ENCODE assay signal across 12 mouse cellular contexts in the genomic region with DNA sequence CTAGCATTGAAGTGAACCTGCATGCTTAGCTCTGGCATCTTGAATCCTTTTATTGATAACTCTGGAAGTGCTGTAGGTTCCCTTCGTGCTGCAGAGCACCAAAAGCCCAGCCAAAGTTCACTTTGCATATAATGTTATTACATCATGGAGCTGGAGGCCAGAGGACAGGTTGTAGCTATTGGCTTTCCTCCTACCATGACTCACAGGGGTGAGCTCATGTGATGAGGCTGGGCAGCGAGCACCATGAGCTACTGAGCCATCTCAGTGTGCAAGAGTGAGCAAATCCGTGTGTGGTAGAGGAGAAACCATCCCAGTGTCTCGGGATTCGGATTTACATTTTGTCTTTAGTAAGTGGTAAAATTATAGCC. TPM values are rescaled to one million over a fixed set of nuclear protein-coding genes. Genes with fewer than 3 reads are reported as not detected.
A peak's percentile ranks its signal among the peaks of the same experiment; 100 is the strongest.
DNase-seq lines count a peak whose midpoint lies in the region; ATAC-seq and TF ChIP-seq lines count a peak whose summit lies in the region.
"Had no signal": no experiment of that assay in that cellular context is flagged by ENCODE, and none has a peak within 500 bp of the region (broad histone marks: within the 10 kb centered on the region; RNA-seq: fewer than 3 reads in every experiment).

No protein-coding gene starts in this region.

- peaks cover 8% of the 10 kb centered on the region for H3K36me3 ChIP-seq in hindbrain, embryonic 16.5 days (ENCODE audit: control insufficient read depth, insufficient read depth, low read length)
- H3K36me3 ChIP-seq in hindbrain, embryonic 10.5 days, result peaks cover 79% of the 10 kb centered on the region
- peaks cover 63% of the 10 kb centered on the region for H3K36me3 ChIP-seq in liver, embryonic 13.5 days

- peak; percentile 17; the same call in 1 of the 2 replicates for ATAC-seq in hindbrain, embryonic 16.5 days
- no peak for ATAC-seq in liver, embryonic 13.5 days (ENCODE audit: low read depth)
- no peak for ATAC-seq in activated CD4-positive, CD25-positive, alpha-beta regulatory T cell, adult 4 months
- ATAC-seq: inflammation-experienced regulatory T-cells, adult 6 months had no signal

- 93% methylated on average over 5 of the region's 5 CpGs for WGBS in hindbrain, embryonic 16.5 days
- WGBS in hindbrain, embryonic 10.5 days, result 96% methylated on average over 5 of the region's 5 CpGs
- WGBS in cerebellum, adult 2 months, result 11% methylated on average over 5 of the region's 5 CpGs
- WGBS in liver, embryonic 13.5 days (ENCODE audit: insufficient replicate concordance), result 79% methylated on average over 5 of the region's 5 CpGs

- H3K9ac ChIP-seq in hindbrain, embryonic 16.5 days (ENCODE audit: low read depth, low read length), result no peak overlapping the region
- no peak overlapping the region for H3K9ac ChIP-seq in liver, embryonic 13.5 days
- H3K9ac ChIP-seq: heart, embryonic 13.5 days had no signal

- no peak overlapping the region for H3K4me3 ChIP-seq in hindbrain, embryonic 16.5 days (ENCODE audit: low read length)
- no peak overlapping the region for H3K4me3 ChIP-seq in hindbrain, embryonic 10.5 days
- peak overlapping the region; percentile 12 for H3K4me3 ChIP-seq in cerebellum, adult 2 months (replicated peaks; ENCODE audit: insufficient read depth, low read depth, low read length)
- H3K4me3 ChIP-seq in liver, embryonic 13.5 days (replicated peaks), result no peak overlapping the region
- H3K4me3 ChIP-seq: heart, embryonic 13.5 days had no signal

- TF ChIP-seq CTCF in cerebellum, adult 2 months (IDR thresholded peaks at IDR 0.05; ENCODE audit: borderline replicate concordance, insufficient read depth, low read depth, low read length), result no peak

- no peak overlapping the region for H3K4me2 ChIP-seq in hindbrain, embryonic 16.5 days (ENCODE audit: low read length)
- no peak overlapping the region for H3K4me2 ChIP-seq in liver, embryonic 13.5 days
- H3K4me2 ChIP-seq: heart, embryonic 13.5 days had no signal

- H3K9me3 ChIP-seq in hindbrain, embryonic 16.5 days (ENCODE audit: control insufficient read depth, low read length), result no peaks in the 10 kb centered on the region
- no peaks in the 10 kb centered on the region for H3K9me3 ChIP-seq in hindbrain, embryonic 10.5 days
- no peaks in the 10 kb centered on the region for H3K9me3 ChIP-seq in liver, embryonic 13.5 days (replicated peaks)
- H3K9me3 ChIP-seq: heart, embryonic 13.5 days had no signal

- no peak for TF ChIP-seq POLR2A in cerebellum, adult 2 months (IDR thresholded peaks at IDR 0.05; ENCODE audit: borderline replicate concordance, insufficient read depth, low read length)

- no peaks in the 10 kb centered on the region for H3K4me1 ChIP-seq in hindbrain, embryonic 16.5 days (ENCODE audit: control insufficient read depth, insufficient read depth, low read depth, low read length)
- 0 out of 2 replicates have a peak, but pooled peaks cover under 1% of the 10 kb centered on the region for H3K4me1 ChIP-seq in hindbrain, embryonic 10.5 days (replicated peaks)
- peaks cover 14% of the 10 kb centered on the region for H3K4me1 ChIP-seq in cerebellum, adult 2 months (ENCODE audit: control insufficient read depth, insufficient read depth, low read length)
- H3K4me1 ChIP-seq in liver, embryonic 13.5 days (replicated peaks), result peaks cover 45% of the 10 kb centered on the region

- H3K27me3 ChIP-seq in hindbrain, embryonic 16.5 days (replicated peaks; ENCODE audit: control insufficient read depth, insufficient read depth, low read length), result no peaks in the 10 kb centered on the region
- H3K27me3 ChIP-seq in hindbrain, embryonic 10.5 days (ENCODE audit: insufficient read depth, poor library complexity, severe bottlenecking), result no peaks in the 10 kb centered on the region
- no peaks in the 10 kb centered on the region for H3K27me3 ChIP-seq in cerebellum, adult 2 months (ENCODE audit: control insufficient read depth, insufficient read depth, low read length)
- H3K27me3 ChIP-seq in liver, embryonic 13.5 days, result no peaks in the 10 kb centered on the region
- H3K27me3 ChIP-seq: heart, embryonic 13.5 days had no signal

- no peak for DNase-seq in hindbrain, embryonic 10.5 days (ENCODE audit: low spot score)
- DNase-seq in adipocyte (ENCODE audit: low spot score), result peak; percentile 54
- peak; percentile 58 to 83 for DNase-seq in cerebellum, adult 2 months
- DNase-seq in liver, embryonic 13.5 days, result no peak
- DNase-seq in right cerebral cortex, postnatal 36 days (ENCODE audit: low spot score in 2 of 2), result no peak
- DNase-seq in kidney, adult 9 months, result no peak
- DNase-seq: lung, adult 2 months; midbrain, embryonic 14.5 days had no signal

- no peak overlapping the region for H3K27ac ChIP-seq in hindbrain, embryonic 16.5 days (ENCODE audit: low read depth, low read length)
- H3K27ac ChIP-seq in hindbrain, embryonic 10.5 days, result no peak overlapping the region
- peak overlapping the region; percentile 61; the same call in 1 of the 2 replicates for H3K27ac ChIP-seq in cerebellum, adult 2 months (ENCODE audit: insufficient read depth, low read length)
- peak overlapping the region; percentile 74 for H3K27ac ChIP-seq in liver, embryonic 13.5 days
- H3K27ac ChIP-seq: heart, embryonic 13.5 days had no signal

RNA-seq across cellular contexts. Expression of a gene that starts 6.9 kb away (rescaled TPM):
- polyA plus RNA-seq in hindbrain, embryonic 16.5 days (2015; fragmentation: Nextera tagmentation; extraction: Ambion mirVana), result 16.5 and 16.7 TPM in 2 replicates
- 23.1 and 25.9 TPM in 2 replicates for polyA plus RNA-seq in hindbrain, embryonic 10.5 days (2016; fragmentation: Nextera tagmentation; extraction: Ambion mirVana)
- 10.3 and 10.9 TPM in 2 replicates for polyA plus RNA-seq in cerebellum, adult 2 months (2012; rRNA removed)
- 14.5 and 21.0 TPM in 2 replicates for polyA plus RNA-seq in liver, embryonic 13.5 days (2015; fragmentation: Nextera tagmentation; extraction: Ambion mirVana)
- 10 to 100 TPM; 14.3 to 17.2 TPM for polyA plus RNA-seq in activated CD4-positive, CD25-positive, alpha-beta regulatory T cell, adult 4 months (2017; shearing (Covaris generic))

RNA-seq across cellular contexts. Expression of a gene that starts 31.4 kb away (rescaled TPM):
- polyA plus RNA-seq in hindbrain, embryonic 16.5 days (2015; fragmentation: Nextera tagmentation; extraction: Ambion mirVana), result 5.6 and 8.7 TPM in 2 replicates
- 45.3 and 45.6 TPM in 2 replicates for polyA plus RNA-seq in hindbrain, embryonic 10.5 days (2016; fragmentation: Nextera tagmentation; extraction: Ambion mirVana)
- polyA plus RNA-seq in cerebellum, adult 2 months (2012; rRNA removed), result 2.6 and 3.4 TPM in 2 replicates
- polyA plus RNA-seq in liver, embryonic 13.5 days (2015; fragmentation: Nextera tagmentation; extraction: Ambion mirVana), result 0.13 and 0.16 TPM in 2 replicates
- under 1 TPM in 1 of 2 experiments, not detected in 1; 0.66 TPM for polyA plus RNA-seq in activated CD4-positive, CD25-positive, alpha-beta regulatory T cell, adult 4 months (2017; shearing (Covaris generic))

RNA-seq across cellular contexts. Expression of a gene that starts 46.5 kb away (rescaled TPM):
- polyA plus RNA-seq in hindbrain, embryonic 16.5 days (2015; fragmentation: Nextera tagmentation; extraction: Ambion mirVana), result 4.9 and 5.5 TPM in 2 replicates
- 13.3 and 20.0 TPM in 2 replicates for polyA plus RNA-seq in hindbrain, embryonic 10.5 days (2016; fragmentation: Nextera tagmentation; extraction: Ambion mirVana)
- 4.8 and 5.2 TPM in 2 replicates for polyA plus RNA-seq in cerebellum, adult 2 months (2012; rRNA removed)
- polyA plus RNA-seq in liver, embryonic 13.5 days (2015; fragmentation: Nextera tagmentation; extraction: Ambion mirVana), result 13.6 and 14.6 TPM in 2 replicates
- 10 to 100 TPM in 1 of 2 experiments, 1 to 10 TPM in 1; 7.7 to 11.5 TPM for polyA plus RNA-seq in activated CD4-positive, CD25-positive, alpha-beta regulatory T cell, adult 4 months (2017; shearing (Covaris generic))

RNA-seq across cellular contexts. Expression of a gene that starts 46.8 kb away (rescaled TPM):
- polyA plus RNA-seq in hindbrain, embryonic 16.5 days (2015; fragmentation: Nextera tagmentation; extraction: Ambion mirVana), result 63.0 and 71.5 TPM in 2 replicates
- 4.9 and 5.9 TPM in 2 replicates for polyA plus RNA-seq in hindbrain, embryonic 10.5 days (2016; fragmentation: Nextera tagmentation; extraction: Ambion mirVana)
- polyA plus RNA-seq in cerebellum, adult 2 months (2012; rRNA removed), result 20.8 and 21.6 TPM in 2 replicates
- 3.3 and 3.6 TPM in 2 replicates for polyA plus RNA-seq in liver, embryonic 13.5 days (2015; fragmentation: Nextera tagmentation; extraction: Ambion mirVana)
- polyA plus RNA-seq in activated CD4-positive, CD25-positive, alpha-beta regulatory T cell, adult 4 months (2017; shearing (Covaris generic)), result 10 to 100 TPM; 10.9 to 16.5 TPM

Comparison
In these comparisons a context has a peak if more than half of its experiments do, and no peak if none do; other contexts are left out.
1. H3K27ac ChIP-seq: peak in cerebellum, adult 2 months (single experiment) and liver, embryonic 13.5 days (single experiment); none in hindbrain, embryonic 16.5 days (single experiment) and hindbrain, embryonic 10.5 days (single experiment).
2. DNase-seq: peak in adipocyte (single experiment) and cerebellum, adult 2 months (2 of 2); none in hindbrain, embryonic 10.5 days (single experiment), liver, embryonic 13.5 days (single experiment), right cerebral cortex, postnatal 36 days (0 of 2) and kidney, adult 9 months (single experiment).